Mouse (Mus musculus) naive thymus-derived CD4-positive, alpha-beta T cell, adult 2 months (primary cell): ENCODE results near the gene Higd2a.

Experiments
- DNase-seq: peaks from one replicate; pipeline ENCODE4 v3.0.0-alpha.2; 2011; ENCODE audit warnings: low read depth

Gene Higd2a

DNA sequence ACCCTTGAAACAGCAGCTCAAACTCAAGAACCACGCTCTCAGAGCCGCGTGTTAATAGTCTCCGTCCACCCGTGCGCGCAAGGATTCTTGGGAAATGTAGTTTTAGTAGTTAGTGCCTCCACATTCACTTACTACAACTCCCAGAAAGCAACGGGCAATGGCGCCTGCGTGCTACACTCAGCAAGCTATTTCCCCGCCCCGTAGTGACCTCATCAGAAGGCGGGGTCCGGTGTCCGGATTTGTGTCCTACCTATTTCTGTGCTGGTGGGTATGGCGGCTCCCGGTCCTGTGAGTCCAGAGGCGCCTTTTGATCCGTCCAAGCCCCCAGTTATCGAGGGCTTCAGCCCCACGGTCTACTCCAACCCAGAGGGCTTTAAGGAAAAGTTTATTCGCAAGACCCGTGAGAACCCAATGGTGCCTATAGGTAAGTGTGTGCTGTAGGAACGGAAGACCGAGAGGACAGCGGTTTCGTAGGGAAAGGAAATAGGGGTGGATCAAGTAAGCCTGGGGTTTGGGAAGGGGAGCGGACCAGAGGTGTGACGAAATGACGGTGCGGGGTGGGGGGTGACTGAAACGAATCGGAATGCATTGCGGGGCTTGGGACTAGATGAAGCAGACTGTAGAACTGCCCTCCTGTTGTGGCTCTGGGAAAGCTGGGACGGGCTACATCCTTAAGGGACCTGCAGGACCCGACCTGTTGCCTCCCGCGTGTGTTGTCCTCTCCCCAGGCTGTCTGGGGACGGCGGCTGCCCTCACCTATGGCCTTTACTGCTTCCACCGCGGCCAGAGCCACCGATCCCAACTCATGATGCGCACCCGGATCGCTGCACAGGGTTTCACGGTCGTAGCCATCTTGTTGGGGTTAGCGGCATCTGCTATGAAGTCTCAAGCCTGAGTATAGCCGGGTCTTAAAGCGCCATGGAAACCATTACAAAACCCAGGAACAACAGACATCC, at the start of gene Higd2a, which contains the start of gene Nop16:
Gene Higd2a (plus strand): TSS at position 212 of the 956 bp plus-strand sequence.
Gene Nop16 (minus strand): TSS at position 95 of the 956 bp plus-strand sequence.
- DNase-seq: peak; percentile 98

DNA sequence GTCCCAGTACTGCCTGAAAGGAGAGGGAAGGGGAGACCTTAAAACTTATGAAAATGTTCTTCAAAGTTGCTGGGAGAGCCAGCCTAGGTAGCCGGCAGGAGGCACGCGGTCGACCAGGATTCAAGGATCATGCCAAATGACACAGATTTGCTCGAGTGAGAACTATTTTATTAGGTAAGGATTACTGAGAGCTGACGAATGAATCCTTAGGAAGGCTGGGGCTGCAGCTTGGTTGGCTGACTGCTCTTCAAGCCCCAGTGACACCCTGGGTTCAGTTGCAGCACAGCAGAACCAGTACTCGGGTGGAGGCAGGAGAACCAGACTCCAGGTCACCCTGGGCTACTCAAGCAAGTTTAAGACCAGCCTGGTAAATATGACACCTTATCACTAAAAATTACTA, 42.0 kb upstream of the Higd2a start:
- no peak for DNase-seq

DNA sequence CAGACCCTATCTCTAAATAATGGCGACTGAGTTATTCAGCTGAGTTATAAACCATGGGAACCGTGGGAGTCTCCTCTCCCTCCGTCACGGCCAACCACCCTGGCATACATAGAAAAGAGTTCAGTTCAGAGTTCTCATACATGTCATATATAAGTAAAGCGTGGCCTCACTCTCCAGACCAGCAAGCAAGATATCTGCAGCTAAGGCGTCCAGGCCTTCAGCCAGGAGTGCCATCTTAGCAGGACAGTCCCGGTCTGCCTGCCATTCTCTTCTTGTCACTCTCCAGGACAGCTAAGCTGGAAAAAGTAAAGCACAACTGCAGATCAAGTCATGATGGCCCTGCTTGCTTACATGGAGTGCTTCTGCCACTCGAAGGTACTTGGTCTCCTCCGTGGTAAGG, 33.8 kb upstream of the Higd2a start:
- DNase-seq: no peak

DNA sequence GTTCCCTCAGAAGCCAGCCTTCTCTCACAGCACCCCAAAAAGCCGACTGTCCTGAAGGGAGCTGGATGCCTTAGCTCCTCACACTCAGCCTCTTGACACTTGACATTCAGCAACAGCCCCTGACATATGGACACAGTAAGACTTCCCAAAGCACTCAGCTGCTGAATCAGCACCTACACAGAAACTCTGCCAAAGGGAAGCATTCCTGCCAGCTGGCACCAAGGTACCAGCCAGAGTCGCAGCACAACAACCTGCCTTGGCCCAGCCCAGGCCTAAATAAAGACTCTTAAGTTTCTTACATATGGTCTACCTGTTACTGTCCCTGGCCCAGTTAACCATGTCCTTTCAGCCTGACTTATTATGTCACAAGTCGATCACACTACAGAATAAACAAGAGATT, 33.2 kb upstream of the Higd2a start:
- no peak for DNase-seq

DNA sequence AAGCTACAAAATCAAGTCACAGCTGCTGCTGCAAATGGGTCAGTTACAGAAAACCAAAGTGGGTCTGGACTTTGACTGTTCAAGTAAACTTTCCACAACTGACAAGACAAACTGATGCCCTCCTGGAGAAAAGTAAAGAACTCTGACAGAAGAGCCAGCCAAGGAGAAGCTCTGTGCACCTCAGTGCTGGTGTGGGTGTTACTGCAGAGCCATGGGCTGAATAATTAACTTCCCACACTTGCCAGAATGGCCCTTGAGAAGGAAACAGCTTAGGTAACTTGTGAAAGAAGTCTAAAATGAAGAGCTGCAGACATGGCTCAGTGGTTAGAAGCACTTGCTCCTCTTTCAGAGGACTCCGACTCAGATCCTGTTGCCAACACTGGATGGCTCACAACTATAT, 32.4 kb upstream of the Higd2a start:
- no peak for DNase-seq

DNA sequence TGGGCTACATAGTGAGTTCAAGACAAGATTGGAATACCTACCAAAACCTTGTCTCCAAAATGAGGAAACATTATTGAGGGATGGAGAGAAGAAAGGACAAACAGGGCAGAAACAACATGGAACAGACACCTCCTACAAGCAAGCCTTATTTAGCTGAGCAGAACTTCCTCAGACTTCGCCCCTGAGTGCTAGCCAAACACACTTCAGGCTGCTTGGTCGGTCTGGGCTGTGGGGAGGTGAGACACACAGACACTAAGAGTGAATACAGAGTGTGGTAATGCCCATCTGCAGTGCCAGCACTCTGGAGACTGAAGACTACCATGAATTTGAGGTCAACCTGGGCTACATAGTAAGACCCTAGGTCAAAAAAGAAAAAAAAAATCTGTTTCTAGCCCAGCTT, 30.4 kb upstream of the Higd2a start:
- DNase-seq: no peak

DNA sequence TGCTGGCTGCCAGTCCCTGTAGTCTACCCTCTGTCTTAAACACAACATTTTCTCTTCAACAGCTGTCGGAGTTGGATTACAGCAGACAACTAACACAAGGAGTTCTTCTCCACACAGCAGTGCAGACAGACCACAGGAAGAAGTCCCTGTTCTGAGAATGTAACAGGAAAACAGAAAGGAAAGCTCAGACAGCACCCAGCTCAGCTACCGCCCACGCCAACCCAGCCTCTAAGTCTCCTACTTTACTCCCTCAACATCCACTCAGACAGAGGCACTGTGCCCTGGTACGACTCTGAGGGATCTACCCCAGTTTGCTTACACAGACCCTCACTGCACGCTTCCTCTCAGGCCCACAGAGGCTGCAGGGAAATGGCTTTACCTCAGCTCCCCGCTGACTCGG, 29.4 kb upstream of the Higd2a start:
- DNase-seq: no peak

DNA sequence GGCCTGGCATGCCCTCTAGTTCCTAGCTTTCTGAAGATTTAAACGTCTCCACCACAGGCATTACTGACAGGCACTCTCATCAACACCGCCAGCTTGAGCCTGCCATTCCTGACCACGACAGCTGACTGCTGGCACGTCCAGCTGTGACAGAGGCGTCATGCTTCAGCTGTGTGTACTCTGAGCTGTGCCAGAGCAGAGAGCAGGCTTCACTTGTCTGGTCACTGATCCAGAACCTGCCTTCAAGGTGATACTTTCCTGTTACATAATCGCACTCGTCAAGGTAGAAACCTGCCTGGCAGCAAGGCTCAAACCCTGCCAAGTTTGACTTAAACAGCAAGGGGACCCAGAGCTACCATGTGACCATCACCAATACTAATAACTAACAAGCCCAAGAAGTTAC, 27.4 kb upstream of the Higd2a start:
- no peak for DNase-seq

DNA sequence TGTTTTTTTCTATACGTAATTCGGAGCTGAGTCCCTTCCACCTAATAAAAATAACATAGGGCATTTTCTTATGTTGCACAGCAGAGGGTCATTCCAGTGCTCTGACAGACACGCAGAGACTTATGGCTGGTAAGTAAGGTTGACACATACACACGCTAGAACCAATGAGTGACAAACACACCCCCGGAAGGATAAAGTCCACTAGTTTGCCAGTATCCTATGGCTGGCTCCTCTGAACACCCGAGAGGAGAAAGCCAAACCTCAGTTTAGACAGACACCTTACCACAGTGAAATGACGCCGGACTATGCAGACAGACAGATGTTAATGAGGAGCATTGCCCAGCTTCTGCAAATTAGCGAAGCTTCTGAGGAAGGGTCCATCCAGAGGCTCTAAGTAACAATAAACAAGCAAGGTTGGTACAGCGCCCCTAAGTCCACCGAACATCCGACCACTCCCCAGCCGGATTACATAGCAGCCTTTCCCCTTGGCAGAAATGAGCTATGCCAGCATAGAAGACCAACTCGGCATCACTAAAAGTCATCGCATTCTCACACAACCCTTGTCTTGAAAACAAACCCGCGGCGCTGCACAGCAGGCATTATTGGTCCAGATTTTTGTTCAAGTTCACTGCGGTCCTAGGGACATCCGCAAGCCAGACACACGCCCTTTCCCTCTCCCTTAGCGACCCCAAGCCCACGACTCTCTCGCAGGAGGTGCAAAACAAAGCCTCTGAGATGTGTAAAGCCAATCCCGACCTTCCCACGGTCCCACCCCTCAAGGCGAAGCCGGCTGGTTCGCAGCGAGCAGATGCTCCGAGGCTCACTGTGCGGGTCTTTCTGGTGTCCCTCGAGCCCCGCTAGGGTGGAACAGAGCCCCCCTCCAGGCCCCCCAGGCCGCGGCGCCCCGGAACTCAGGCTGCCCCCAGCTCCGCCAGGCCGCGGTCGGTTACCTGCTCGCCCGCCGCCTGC, 25.5 kb upstream of the Higd2a start:
- DNase-seq: peak; percentile 45

DNA sequence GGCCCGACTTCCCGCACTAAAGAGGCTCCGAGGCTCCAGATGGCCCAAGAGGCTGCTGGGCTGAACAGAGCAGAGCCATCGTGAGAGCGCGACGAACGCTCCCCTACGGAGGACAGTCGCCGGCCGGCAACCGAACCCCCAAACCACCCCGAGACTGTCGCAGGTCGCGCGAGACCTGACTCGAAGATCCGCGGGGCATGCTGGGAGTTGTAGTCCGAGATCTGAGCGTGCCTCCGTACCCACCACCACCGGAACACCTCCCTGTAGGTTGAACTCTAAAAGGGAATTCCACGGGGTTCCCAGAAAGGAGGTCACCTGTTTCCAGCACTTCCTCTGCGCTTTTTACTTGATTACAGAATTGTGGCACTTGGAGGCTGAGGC, 24.8 kb upstream of the Higd2a start, which contains the start of gene 4833439L19Rik:
Gene 4833439L19Rik (minus strand): TSS at position 235 of the 381 bp plus-strand sequence.
- peak; percentile 94 for DNase-seq

DNA sequence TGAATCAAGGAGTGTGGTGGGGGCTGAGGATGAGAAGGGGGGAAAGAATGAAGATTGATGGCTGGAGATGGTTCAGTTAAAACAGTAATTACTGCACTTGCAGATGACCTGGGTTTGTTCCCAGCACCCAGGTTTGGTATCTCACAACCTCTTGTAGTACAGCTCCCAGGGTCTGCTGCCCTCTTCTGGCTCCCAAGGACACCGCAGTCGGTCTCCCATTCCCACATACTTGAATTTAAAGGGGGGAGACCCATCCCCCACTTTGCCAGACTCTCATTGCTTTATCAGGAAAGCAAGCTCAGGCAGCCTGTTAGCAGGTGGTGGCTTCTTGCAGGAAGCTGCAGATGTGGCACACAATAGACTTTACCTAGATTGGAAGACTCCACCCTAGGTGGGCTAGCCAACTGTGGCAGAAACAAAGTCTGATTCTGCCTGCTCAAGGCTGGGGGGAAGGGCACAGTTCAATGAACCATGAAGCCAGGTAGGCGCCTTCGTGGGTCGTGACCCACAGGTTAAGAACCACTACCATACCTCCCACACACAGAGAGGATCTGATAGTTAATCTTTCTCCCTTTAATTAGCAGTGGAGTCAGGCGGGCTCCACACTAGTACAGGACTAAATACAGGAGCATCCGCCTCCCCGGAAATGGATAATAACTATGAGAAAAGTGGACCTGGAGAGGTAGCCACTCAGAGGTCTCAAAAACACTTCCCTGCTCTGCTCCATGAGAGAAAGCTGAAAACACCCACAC, 24.2 kb upstream of the Higd2a start:
- no peak for DNase-seq

DNA sequence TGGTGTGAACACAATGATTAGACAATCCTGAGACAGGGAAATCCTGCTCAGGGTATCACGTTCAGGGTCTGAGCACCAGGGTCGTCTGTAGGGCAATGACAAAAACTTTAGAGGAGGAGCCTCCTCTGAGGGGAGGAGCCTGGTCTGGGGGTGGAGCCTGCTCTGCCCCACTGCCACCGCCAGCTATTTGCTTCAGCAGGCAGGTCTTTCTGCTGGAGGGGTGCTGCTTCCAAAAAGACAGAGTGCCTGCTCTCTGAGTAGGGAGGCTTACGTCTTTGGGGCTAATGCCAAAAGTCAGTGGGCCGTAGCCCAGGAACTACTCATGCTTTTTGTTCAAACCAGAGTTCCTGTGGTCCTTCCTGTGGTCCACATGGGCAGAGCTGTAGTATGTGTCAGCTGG, 21.6 kb upstream of the Higd2a start:
- no peak for DNase-seq

DNA sequence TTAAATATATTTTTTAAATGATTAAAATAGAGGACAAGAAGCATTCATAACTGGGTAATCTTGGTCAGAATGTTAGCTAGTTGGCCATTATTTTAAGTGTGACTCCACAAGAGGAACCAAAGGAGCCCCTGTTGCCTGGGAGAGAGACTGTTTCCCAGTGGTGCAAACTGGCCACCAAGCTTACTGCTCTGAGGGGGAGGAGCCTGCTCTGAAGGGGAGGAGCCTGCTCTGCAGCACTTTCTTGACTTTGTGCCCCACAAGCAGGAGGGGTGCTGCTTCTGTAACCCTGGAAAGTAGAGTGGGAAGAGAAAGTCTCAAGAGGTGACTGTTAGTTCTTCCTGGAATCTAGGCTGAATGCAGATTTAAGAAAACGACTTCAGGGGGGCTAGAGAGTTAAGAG, 20.7 kb upstream of the Higd2a start:
- no peak for DNase-seq

DNA sequence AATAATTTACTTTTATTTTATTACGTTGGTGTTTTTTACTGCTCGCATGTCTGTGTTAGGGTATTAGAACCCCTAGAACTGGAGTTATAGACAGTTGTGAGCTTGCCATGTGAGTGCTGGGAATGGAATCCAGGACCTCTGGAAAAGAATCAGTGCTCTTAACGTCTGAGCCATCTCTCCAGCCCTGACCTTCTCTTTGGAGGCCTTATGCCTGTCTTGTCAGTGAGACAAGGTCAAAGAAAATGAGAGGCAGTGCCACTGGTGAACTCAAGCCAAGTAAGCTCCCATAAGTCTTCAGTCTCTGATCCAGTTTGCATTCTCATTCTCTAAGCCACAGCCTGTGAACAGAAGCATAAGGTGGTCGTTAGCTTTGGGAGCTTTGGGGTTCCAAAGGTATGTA, 19.3 kb upstream of the Higd2a start:
- no peak for DNase-seq

DNA sequence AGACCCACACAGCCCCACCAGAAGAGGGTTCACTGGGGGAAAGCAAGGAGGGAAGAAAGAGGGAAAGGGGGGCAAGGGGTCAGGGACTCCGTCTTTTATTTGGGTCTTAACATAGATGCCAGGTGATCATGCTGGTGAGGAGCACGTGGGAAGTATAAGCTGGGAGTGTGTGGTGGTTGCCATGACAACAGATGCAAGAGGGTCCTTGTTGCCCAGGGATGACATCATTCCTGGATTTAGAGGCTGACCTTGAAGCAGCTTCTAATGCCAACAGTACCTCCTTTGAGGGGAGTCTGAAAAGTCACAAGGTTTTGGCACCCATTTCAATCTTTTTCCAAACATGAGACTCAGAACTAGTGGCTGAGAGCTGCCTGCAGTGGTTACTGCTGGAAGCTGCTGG, 18.4 kb upstream of the Higd2a start:
- no peak for DNase-seq

DNA sequence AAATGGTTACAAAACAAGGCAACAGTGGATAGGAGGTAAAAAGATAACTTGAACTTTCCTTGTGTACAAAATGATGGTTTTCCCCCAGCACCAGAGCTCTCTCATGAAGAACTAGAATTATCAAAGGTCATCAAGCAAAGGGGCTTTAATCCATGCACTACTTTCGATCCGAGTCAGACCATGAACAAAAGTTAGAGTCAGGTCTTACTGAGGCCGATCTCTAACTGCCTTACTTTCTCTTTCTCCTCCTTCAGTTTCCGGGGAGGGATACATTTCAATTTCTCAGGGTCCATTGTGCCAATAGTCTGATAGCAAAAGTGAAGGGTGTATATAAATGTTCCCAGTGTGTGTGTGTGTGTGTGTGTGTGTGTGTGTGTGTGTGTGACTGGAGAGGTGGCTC, 17.4 kb upstream of the Higd2a start:
- no peak for DNase-seq

DNA sequence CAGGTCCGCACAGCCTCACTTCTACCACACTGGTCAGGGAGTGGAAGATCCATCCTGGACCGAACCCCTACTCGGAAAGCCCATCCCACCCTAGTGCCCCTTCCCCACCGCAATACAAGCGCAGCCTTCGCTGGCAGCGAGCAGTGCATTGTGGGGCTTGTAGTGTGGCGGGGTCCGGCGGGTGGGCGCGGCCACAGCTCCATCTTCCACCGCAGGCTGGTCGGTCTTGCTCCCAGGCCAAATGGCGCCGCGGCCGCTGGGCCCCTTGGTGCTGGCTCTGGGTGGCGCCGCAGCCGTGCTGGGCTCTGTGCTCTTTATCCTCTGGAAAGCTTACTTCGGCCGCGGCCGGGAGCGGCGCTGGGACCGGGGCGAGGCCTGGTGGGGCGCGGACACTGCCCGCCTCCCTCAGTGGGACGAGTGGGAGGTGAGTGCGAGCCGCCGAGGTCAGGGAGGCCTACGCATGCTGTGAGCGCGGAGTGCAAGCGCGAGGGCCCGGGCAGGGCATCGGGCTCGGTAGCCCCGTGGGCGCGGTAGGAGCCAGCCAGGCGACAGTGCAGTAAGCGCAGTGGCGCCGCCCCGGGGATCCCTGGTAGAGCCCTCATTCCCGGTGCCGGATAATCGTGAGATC, 15.0 kb upstream of the Higd2a start, which contains the start of gene Arl10:
Gene Arl10 (plus strand): TSS at position 162 of the 628 bp plus-strand sequence.
- peak; percentile 47 for DNase-seq

DNA sequence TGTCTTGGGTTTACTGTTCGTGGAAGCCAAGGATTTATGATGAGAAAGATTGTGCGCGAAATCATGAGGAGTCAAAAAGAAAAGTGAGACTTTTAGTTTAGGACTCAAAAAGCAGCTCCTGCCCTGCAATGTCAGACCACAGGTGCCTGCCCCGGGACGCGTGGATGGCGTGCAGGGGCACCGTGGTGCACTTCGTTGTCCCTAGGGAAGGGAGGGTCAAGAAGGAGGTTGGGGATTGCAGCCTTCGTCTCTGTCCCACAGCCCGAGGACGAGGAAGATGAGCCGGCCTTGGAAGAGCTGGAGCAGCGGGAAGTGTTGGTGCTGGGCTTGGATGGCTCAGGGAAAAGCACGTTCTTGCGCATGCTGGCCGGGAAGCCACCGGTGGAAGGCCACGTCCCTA, 14.5 kb upstream of the Higd2a start:
- no peak for DNase-seq

DNA sequence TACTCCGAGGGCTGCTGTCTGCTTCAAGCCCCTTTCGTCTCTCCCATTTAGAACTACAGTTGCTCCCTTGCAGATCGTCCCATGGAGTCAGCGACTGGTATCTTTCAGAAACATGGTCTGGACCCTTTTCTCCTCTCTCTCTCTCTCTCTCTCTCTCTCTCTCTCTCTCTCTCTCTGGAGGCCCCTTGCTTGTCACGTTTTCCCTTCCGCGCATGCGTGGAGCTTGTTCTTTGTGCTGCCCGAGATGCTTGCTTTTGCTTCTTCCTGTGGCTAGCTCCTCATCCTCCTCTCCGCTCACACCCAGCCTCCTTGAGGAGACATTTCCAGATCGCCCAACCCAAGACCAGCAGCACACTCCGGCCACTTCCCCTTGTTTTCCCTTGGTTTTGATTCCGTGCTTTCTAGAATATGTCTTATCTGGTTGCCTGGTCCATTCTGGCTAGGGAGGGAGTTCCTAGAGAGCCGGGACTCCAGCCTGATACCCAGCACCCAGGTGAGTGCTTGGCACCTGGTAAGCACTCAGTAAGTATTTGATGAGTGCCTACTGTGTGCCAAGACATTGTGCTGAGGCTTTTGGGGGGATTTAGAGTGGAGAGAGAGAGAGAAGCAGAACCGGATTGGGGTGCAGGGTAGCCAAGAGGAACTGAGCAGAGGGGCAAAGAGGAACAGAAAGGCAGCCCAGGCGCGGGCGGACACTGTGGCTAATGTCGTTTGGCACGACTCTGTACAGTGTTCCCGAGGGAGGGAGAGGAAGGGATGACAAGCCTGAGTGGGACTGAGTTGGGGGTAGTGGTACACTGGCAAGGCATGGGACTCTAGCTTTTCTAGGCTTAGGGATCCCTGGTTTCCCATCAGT, 12.1 kb upstream of the Higd2a start:
- no peak for DNase-seq

DNA sequence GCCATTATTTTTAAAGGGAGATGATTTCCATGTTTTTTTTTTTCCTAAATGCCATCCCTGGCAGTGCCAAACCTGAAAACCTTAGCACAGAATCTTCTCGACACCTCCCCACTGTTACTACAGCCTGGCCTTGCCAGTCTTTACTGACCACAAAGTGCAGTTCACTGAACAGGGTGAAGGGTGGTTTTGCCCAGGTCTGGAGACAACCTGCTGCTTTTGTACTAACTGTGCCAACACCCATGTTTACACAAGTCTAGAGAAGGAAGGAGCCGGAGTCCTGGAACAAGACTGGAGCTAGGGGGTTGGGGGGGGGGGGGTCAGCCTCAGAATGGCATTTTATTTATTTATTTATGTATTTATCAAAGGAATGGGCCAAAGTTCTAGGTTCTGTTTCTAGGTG, 8.6 kb upstream of the Higd2a start:
- no peak for DNase-seq
